Mouse (Mus musculus) R1 (cell line): ENCODE data around the gene Ddx39b.

Source experiments
- DNase-seq: peaks from one replicate; pipeline ENCODE4 v3.0.0-alpha.2; 2018; ENCODE audit warnings: low read depth, low spot score

Ddx39b gene

GRCm38 (mm10) chr17:35243086-35243485 lies 1.5 kb downstream of the Ddx39b start:
- peak; percentile 69 for DNase-seq

- no peak for DNase-seq
Observed at GRCm38 (mm10) chr17:35244999-35245398, 3.5 kb downstream of the Ddx39b start.

GRCm38 (mm10) chr17:35245731-35246623 lies 4.4 kb downstream of the Ddx39b start:
- peak; percentile 59 for DNase-seq

- no peak for DNase-seq
Observed at GRCm38 (mm10) chr17:35247144-35247543, 5.6 kb downstream of the Ddx39b start.

GRCm38 (mm10) chr17:35248986-35249385 lies 7.4 kb downstream of the Ddx39b start:
- no peak for DNase-seq

- no peak for DNase-seq
Observed at GRCm38 (mm10) chr17:35249451-35250197, 8.1 kb downstream of the Ddx39b start.

GRCm38 (mm10) chr17:35250348-35251120 lies 9.0 kb downstream of the Ddx39b start:
- DNase-seq, result no peak

GRCm38 (mm10) chr17:35251162-35251719 lies 9.7 kb downstream of the Ddx39b start:
- no peak for DNase-seq

GRCm38 (mm10) chr17:35251981-35252380 lies 10.4 kb downstream of the Ddx39b start:
- DNase-seq, result no peak

GRCm38 (mm10) chr17:35252619-35253292 lies 11.2 kb downstream of the Ddx39b start:
- no peak for DNase-seq

GRCm38 (mm10) chr17:35253293-35254093 lies 11.9 kb downstream of the Ddx39b start:
- no peak for DNase-seq

- DNase-seq, result peak; percentile 79
Observed at GRCm38 (mm10) chr17:35254241-35255098, 12.9 kb downstream of the Ddx39b start.

- no peak for DNase-seq
Observed at GRCm38 (mm10) chr17:35255301-35255700, 13.8 kb downstream of the Ddx39b start.

- DNase-seq, result no peak
Observed at GRCm38 (mm10) chr17:35255704-35256103, 14.2 kb downstream of the Ddx39b start.

GRCm38 (mm10) chr17:35257378-35257777 lies 15.8 kb downstream of the Ddx39b start:
- DNase-seq, result no peak

- peak; percentile 95 for DNase-seq
Observed at GRCm38 (mm10) chr17:35257824-35258491, 16.4 kb downstream of the Ddx39b start.

GRCm38 (mm10) chr17:35258492-35259478 lies 17.2 kb downstream of the Ddx39b start:
- DNase-seq, result no peak
